Mouse (Mus musculus): ENCODE results near the gene Lamtor1.

Lamtor1 gene

GRCm38 (mm10) chr7:101952098-101952497 lies 46.4 kb downstream of the Lamtor1 start:
- in situ Hi-C loops (cut with MboI; ENCODE audit: low sequenced_read_pairs) = no loop called here

GRCm38 (mm10) chr7:101954163-101954562 lies 48.5 kb downstream of the Lamtor1 start:
- in situ Hi-C loops (cut with MboI; ENCODE audit: low sequenced_read_pairs) = no loop called here

GRCm38 (mm10) chr7:101955276-101955675 lies 49.6 kb downstream of the Lamtor1 start:
- in situ Hi-C loops (cut with MboI; ENCODE audit: low sequenced_read_pairs) = no loop called here

GRCm38 (mm10) chr7:101955862-101956261 lies 50.2 kb downstream of the Lamtor1 start:
- in situ Hi-C loops (cut with MboI; ENCODE audit: low sequenced_read_pairs) = no loop called here

- in situ Hi-C loops (cut with MboI; ENCODE audit: low sequenced_read_pairs) = no loop called here
Observed at GRCm38 (mm10) chr7:101956481-101956880, 50.8 kb downstream of the Lamtor1 start.

GRCm38 (mm10) chr7:101956911-101957310 lies 51.2 kb downstream of the Lamtor1 start:
- in situ Hi-C loops (cut with MboI; ENCODE audit: low sequenced_read_pairs) = no loop called here

- in situ Hi-C loops (cut with MboI; ENCODE audit: low sequenced_read_pairs) = no loop called here
Observed at GRCm38 (mm10) chr7:101962829-101963228, 57.1 kb downstream of the Lamtor1 start.

GRCm38 (mm10) chr7:101963621-101964020 lies 57.9 kb downstream of the Lamtor1 start:
- in situ Hi-C loops (cut with MboI; ENCODE audit: low sequenced_read_pairs) = no loop called here

- in situ Hi-C loops (cut with MboI; ENCODE audit: low sequenced_read_pairs) = no loop called here
Observed at GRCm38 (mm10) chr7:101964551-101964950, 58.8 kb downstream of the Lamtor1 start.

GRCm38 (mm10) chr7:101965606-101966005 lies 59.9 kb downstream of the Lamtor1 start:
- in situ Hi-C loops (cut with MboI; ENCODE audit: low sequenced_read_pairs) = no loop called here

- in situ Hi-C loops (cut with MboI; ENCODE audit: low sequenced_read_pairs) = no loop called here
Observed at GRCm38 (mm10) chr7:101967256-101967655, 61.6 kb downstream of the Lamtor1 start.

- in situ Hi-C loops (cut with MboI; ENCODE audit: low sequenced_read_pairs) = no loop called here
Observed at GRCm38 (mm10) chr7:101968751-101969150, 63.0 kb downstream of the Lamtor1 start.

GRCm38 (mm10) chr7:101969694-101970428 lies 64.2 kb downstream of the Lamtor1 start:
- in situ Hi-C loops (cut with MboI; ENCODE audit: low sequenced_read_pairs) = no loop called here

- in situ Hi-C loops (cut with MboI; ENCODE audit: low sequenced_read_pairs) = no loop called here
Observed at GRCm38 (mm10) chr7:101970429-101970775, 64.7 kb downstream of the Lamtor1 start.

- in situ Hi-C loops (cut with MboI; ENCODE audit: low sequenced_read_pairs) = no loop called here
Observed at GRCm38 (mm10) chr7:101970821-101971461, 65.2 kb downstream of the Lamtor1 start.

GRCm38 (mm10) chr7:101971721-101972120 lies 66.0 kb downstream of the Lamtor1 start:
- in situ Hi-C loops (cut with MboI; ENCODE audit: low sequenced_read_pairs) = no loop called here

- in situ Hi-C loops (cut with MboI; ENCODE audit: low sequenced_read_pairs) = no loop called here
Observed at GRCm38 (mm10) chr7:101973730-101974129, 68.0 kb downstream of the Lamtor1 start.

GRCm38 (mm10) chr7:101974505-101974904 lies 68.8 kb downstream of the Lamtor1 start:
- in situ Hi-C loops (cut with MboI; ENCODE audit: low sequenced_read_pairs) = no loop called here
